Mouse (Mus musculus): ENCODE results near the gene Hormad2. TPM values are rescaled to one million over a fixed set of nuclear protein-coding genes. Genes with fewer than 3 reads are reported as not detected.

Gene Hormad2
- total and polyA plus RNA-seq, 3 experiments, result 16.0 to 17.0 TPM; not detected in 1

DNA sequence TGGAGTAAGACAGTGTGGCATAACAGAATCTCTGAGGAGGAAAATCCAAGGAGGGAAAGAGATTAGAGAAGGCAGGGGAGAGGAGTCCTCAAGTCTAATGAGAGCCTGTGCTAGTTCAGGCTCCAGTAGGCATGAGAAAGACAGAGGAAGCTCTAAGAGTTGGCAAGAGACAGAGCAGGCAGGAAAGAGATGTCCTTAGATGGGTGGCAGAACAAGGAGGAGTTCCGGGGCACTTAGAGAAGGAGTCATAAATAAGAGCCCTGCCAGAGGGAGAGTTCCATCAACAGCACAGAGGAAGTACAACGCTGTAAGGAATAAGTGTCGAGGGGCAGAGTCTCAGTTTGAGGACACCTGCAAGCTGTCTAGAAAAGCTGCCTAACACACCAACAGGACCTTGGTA, 122.9 kb downstream of the Hormad2 start:
- Histone ChIP-seq H3K27ac (ENCODE audit: control insufficient read depth, low read depth, low read length) (no peak overlapping the region), H3K79me2 (ENCODE audit: control insufficient read depth, insufficient read depth, low read length, poor library complexity) (no peaks in the 10 kb centered on the region), H3K9me3 (replicated peaks; ENCODE audit: insufficient read depth, low read length) (no peaks in the 10 kb centered on the region), H3K27me3 (ENCODE audit: control insufficient read depth in 1 of 2, insufficient read depth in 2 of 2, low read length in 2 of 2) (no peaks in the 10 kb centered on the region; a peak in 1 of 4 replicates), H3K4me1 (ENCODE audit: control insufficient read depth in 1 of 2, insufficient read depth in 2 of 2, low read length in 2 of 2) (peaks cover 0 to 4% of the 10 kb centered on the region in 2 experiments; a peak in 1 of 4 replicates), H3K36me3 (ENCODE audit: control insufficient read depth in 1 of 2, insufficient read depth in 2 of 2, low read length in 2 of 2) (no peaks in the 10 kb centered on the region; a peak in 1 of 4 replicates), H3K4me3 (ENCODE audit: control insufficient read depth in 1 of 2, insufficient read depth in 1 of 2, low read depth in 2 of 2, low read length in 2 of 2) (no peak overlapping the region), H3K9ac (ENCODE audit: control insufficient read depth, low read depth, low read length, poor library complexity, severe bottlenecking) (no peak overlapping the region)
- TF ChIP-seq CTCF (IDR thresholded peaks at IDR 0.05 in 2 of 3, conservative IDR thresholded peaks at IDR 0.05 in 1 of 3; ENCODE audit: control insufficient read depth in 1 of 3, insufficient read depth in 1 of 3, low read depth in 2 of 3, low read length in 3 of 3, poor library complexity in 1 of 3, severe bottlenecking in 1 of 3) (no peak), E2F4 (IDR thresholded peaks at IDR 0.05; ENCODE audit: borderline replicate concordance, low read depth, low read length) (no peak), USF1 (IDR thresholded peaks at IDR 0.05; ENCODE audit: low read depth, low read length) (no peak), USF2 (IDR thresholded peaks at IDR 0.05; ENCODE audit: borderline replicate concordance in 1 of 2, insufficient read depth in 1 of 2, low read depth in 1 of 2, low read length in 2 of 2) (no peak), NRF1 (IDR thresholded peaks at IDR 0.05; ENCODE audit: insufficient read depth, low read depth, low read length, poor library complexity, severe bottlenecking) (no peak), RCOR1 (IDR thresholded peaks at IDR 0.05; ENCODE audit: low read depth, low read length) (no peak), UBTF (IDR thresholded peaks at IDR 0.05; ENCODE audit: borderline replicate concordance, insufficient read depth, low read depth, low read length) (no peak), POLR2AphosphoS5 (IDR thresholded peaks at IDR 0.05; ENCODE audit: borderline replicate concordance, low read depth, low read length) (no peak), ZC3H11A (IDR thresholded peaks at IDR 0.05; ENCODE audit: low read depth, low read length) (no peak)
- DNase-seq (ENCODE audit: low read depth, low spot score), result no peak

DNA sequence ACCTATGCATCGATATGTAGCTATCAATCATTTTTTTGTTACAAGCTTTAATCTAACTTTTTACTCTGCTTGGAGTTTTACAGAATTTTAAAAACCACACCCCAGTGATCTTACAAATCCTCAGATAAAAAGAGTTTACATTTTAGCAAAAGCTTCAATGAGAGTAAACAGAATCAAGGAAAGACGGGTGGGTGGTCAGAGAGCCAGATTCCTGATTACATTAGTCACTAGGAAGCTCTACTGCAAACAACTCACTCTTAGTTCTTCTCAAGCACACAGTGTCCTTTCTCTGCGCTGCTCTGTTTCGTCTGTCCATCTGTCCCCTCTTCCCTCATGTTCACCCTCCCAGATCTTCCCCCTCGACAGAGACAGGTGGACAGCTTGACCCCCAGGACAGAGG, 123.6 kb downstream of the Hormad2 start:
- H3K27me3 ChIP-seq (ENCODE audit: control insufficient read depth in 1 of 2, insufficient read depth in 2 of 2, low read length in 2 of 2), result no peaks in the 10 kb centered on the region; a peak in 1 of 4 replicates
- TF ChIP-seq UBTF (IDR thresholded peaks at IDR 0.05; ENCODE audit: borderline replicate concordance, insufficient read depth, low read depth, low read length), result no peak
- no peak for TF ChIP-seq SIN3A (IDR thresholded peaks at IDR 0.05; ENCODE audit: low read length)
- TF ChIP-seq MYB (IDR thresholded peaks at IDR 0.05; ENCODE audit: low read depth, low read length), result no peak
- TF ChIP-seq HCFC1 (IDR thresholded peaks at IDR 0.05; ENCODE audit: low read depth, low read length), result no peak
- H3K27ac ChIP-seq (ENCODE audit: control insufficient read depth, low read depth, low read length), result no peak overlapping the region
- DNase-seq (ENCODE audit: low read depth, low spot score), result no peak
- no peaks in the 10 kb centered on the region for H3K79me2 ChIP-seq (ENCODE audit: control insufficient read depth, insufficient read depth, low read length, poor library complexity)
- H3K9me3 ChIP-seq (replicated peaks; ENCODE audit: insufficient read depth, low read length), result no peaks in the 10 kb centered on the region
- no peaks in the 10 kb centered on the region; a peak in 1 of 4 replicates for H3K36me3 ChIP-seq (ENCODE audit: control insufficient read depth in 1 of 2, insufficient read depth in 2 of 2, low read length in 2 of 2)
- H3K4me1 ChIP-seq (ENCODE audit: control insufficient read depth in 1 of 2, insufficient read depth in 2 of 2, low read length in 2 of 2), result peaks cover 0 to 4% of the 10 kb centered on the region in 2 experiments; a peak in 1 of 4 replicates
- H3K4me3 ChIP-seq (ENCODE audit: control insufficient read depth in 1 of 2, insufficient read depth in 1 of 2, low read depth in 2 of 2, low read length in 2 of 2), result no peak overlapping the region
- no peak overlapping the region for H3K9ac ChIP-seq (ENCODE audit: control insufficient read depth, low read depth, low read length, poor library complexity, severe bottlenecking)

DNA sequence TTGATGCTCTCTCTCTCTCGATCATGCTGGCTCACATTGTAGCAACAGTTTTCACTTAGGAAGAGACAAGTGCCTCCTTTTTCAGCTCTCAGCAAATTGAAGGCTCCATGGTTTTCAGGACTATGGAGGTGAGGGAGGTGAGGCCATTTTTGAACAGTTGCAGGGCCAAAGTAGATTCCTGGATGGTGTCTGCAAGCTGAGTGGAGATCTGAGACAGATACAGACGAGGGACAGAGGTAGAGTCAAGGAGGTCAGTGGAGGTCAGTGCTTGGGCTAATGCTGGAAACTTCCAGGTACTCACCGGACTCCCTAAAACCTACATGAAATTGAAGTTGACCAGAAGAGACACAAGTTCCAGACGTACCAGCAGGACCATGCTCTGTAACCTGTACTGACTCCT, 128.7 kb downstream of the Hormad2 start:
- no peaks in the 10 kb centered on the region; a peak in 1 of 4 replicates for H3K27me3 ChIP-seq (ENCODE audit: control insufficient read depth in 1 of 2, insufficient read depth in 2 of 2, low read length in 2 of 2)
- H3K9me3 ChIP-seq (replicated peaks; ENCODE audit: insufficient read depth, low read length), result no peaks in the 10 kb centered on the region
- H3K4me3 ChIP-seq (ENCODE audit: control insufficient read depth in 1 of 2, insufficient read depth in 1 of 2, low read depth in 2 of 2, low read length in 2 of 2), result no peak overlapping the region
- peaks cover 3 to 20% of the 10 kb centered on the region in 2 experiments for H3K4me1 ChIP-seq (ENCODE audit: control insufficient read depth in 1 of 2, insufficient read depth in 2 of 2, low read length in 2 of 2)
- DNase-seq (ENCODE audit: low read depth, low spot score), result no peak
- TF ChIP-seq ZMIZ1 (IDR thresholded peaks at IDR 0.05; ENCODE audit: low read depth, low read length) (no peak), MAZ (IDR thresholded peaks at IDR 0.05; ENCODE audit: low read depth, low read length) (no peak), POLR2A (IDR thresholded peaks at IDR 0.05; ENCODE audit: control insufficient read depth in 1 of 2, insufficient read depth in 1 of 2, low read depth in 1 of 2, low read length in 2 of 2, poor library complexity in 1 of 2) (no peak), SIN3A (IDR thresholded peaks at IDR 0.05; ENCODE audit: low read length) (no peak), MYC (IDR thresholded peaks at IDR 0.05; ENCODE audit: low read depth, low read length) (no peak), ZNF384 (IDR thresholded peaks at IDR 0.05; ENCODE audit: low read depth, low read length) (no peak), POLR2AphosphoS2 (IDR thresholded peaks at IDR 0.05; ENCODE audit: low read length) (no peak), POLR2AphosphoS5 (IDR thresholded peaks at IDR 0.05; ENCODE audit: borderline replicate concordance, low read depth, low read length) (no peak), MXI1 (IDR thresholded peaks at IDR 0.05; ENCODE audit: low read depth, low read length) (no peak), NELFE (IDR thresholded peaks at IDR 0.05; ENCODE audit: low read depth, low read length) (no peak), ETS1 (IDR thresholded peaks at IDR 0.05; ENCODE audit: low read depth, low read length) (no peak), CHD2 (IDR thresholded peaks at IDR 0.05; ENCODE audit: low read length) (no peak), MEF2A (IDR thresholded peaks at IDR 0.05; ENCODE audit: extremely low read depth, insufficient replicate concordance, low read depth, low read length, poor library complexity, severe bottlenecking) (no peak), ZC3H11A (IDR thresholded peaks at IDR 0.05; ENCODE audit: low read depth, low read length) (no peak)
- H3K9ac ChIP-seq (ENCODE audit: control insufficient read depth, low read depth, low read length, poor library complexity, severe bottlenecking), result no peak overlapping the region
- no peaks in the 10 kb centered on the region for H3K79me2 ChIP-seq (ENCODE audit: control insufficient read depth, insufficient read depth, low read length, poor library complexity)
- peaks cover 0 to 2% of the 10 kb centered on the region in 2 experiments; a peak in 2 of 4 replicates for H3K36me3 ChIP-seq (ENCODE audit: control insufficient read depth in 1 of 2, insufficient read depth in 2 of 2, low read length in 2 of 2)
- H3K27ac ChIP-seq (ENCODE audit: control insufficient read depth, low read depth, low read length), result no peak overlapping the region
